Mouse (Mus musculus) C2C12 (cell line): ENCODE measurements around the gene Rab3d. TPM values are rescaled to one million over a fixed set of nuclear protein-coding genes. Genes with fewer than 3 reads are reported as not detected.

Experiments
- H3K27me3 ChIP-seq: one replicate; pipeline ENCODE4 v1.6.1; 2011; ENCODE audit not compliant: control insufficient read depth, insufficient read depth, insufficient read length
- H3K36me3 ChIP-seq: one replicate; pipeline ENCODE4 v1.6.1; 2011; ENCODE audit not compliant: control insufficient read depth, insufficient read depth
- H3K4me3 ChIP-seq: one replicate; pipeline ENCODE4 v1.5.1; 2011; ENCODE audit warnings: mild to moderate bottlenecking, control low read depth; ENCODE audit not compliant: poor library complexity, insufficient read depth, severe bottlenecking
- H3K79me2 ChIP-seq: one replicate; pipeline ENCODE4 v1.6.1; 2011; ENCODE audit not compliant: control insufficient read depth, insufficient read depth
- H3K79me3 ChIP-seq: one replicate; pipeline ENCODE4 v1.6.1; 2011; ENCODE audit warnings: low read depth, control low read depth
- H3ac ChIP-seq: one replicate; pipeline ENCODE3; 2011; ENCODE audit warnings: low read depth; ENCODE audit not compliant: control insufficient read depth, insufficient read length
- CEBPB ChIP-seq: IDR thresholded peaks from one replicate; pipeline ENCODE4 v1.6.1; 2011; ENCODE audit warnings: low read depth, mild to moderate bottlenecking, control low read depth, moderate library complexity
- CTCF ChIP-seq: IDR thresholded peaks from one replicate; pipeline ENCODE4 v1.5.1; 2011; ENCODE audit not compliant: control insufficient read depth, insufficient read depth, insufficient read length
- FOSL1 ChIP-seq: IDR thresholded peaks from one replicate; pipeline ENCODE4 v1.8.0; 2011; ENCODE audit warnings: mild to moderate bottlenecking, low read length; ENCODE audit not compliant: poor library complexity, insufficient read depth, severe bottlenecking
- MAX ChIP-seq: IDR thresholded peaks from one replicate; pipeline ENCODE4 v1.6.1; 2011; ENCODE audit warnings: mild to moderate bottlenecking, control low read depth
- MYOD1 ChIP-seq: IDR thresholded peaks from one replicate; pipeline ENCODE4 v1.6.1; 2011; ENCODE audit warnings: low read depth; ENCODE audit not compliant: control insufficient read depth, insufficient read length
- MYOG ChIP-seq: IDR thresholded peaks from one replicate; pipeline ENCODE4 v1.6.1; 2011; ENCODE audit not compliant: control insufficient read depth, insufficient read length; ENCODE audit errors: extremely low read depth
- USF1 ChIP-seq: IDR thresholded peaks from one replicate; pipeline ENCODE4 v1.6.1; 2011; ENCODE audit warnings: low read depth, mild to moderate bottlenecking, control low read depth, moderate library complexity
- polyA plus RNA-seq: library from polyadenylated mRNA; unstranded; fragments of >200 nt; fragmentation: generic; extraction: Trizol; gene quantifications from one replicate; pipeline ENCODE4 v1.2.1, GENCODE M21; 2012; ENCODE audit warnings: missing spikeins

The Rab3d gene
- polyA plus RNA-seq, 1 experiment, result 12.2 TPM

GRCm38 (mm10) chr9:21955225-21955569, 37.2 kb upstream of the Rab3d start:
- Histone ChIP-seq H3K79me2 (no peaks in the 10 kb centered on the region), H3K79me3 (no peaks in the 10 kb centered on the region), H3ac (peak overlapping the region; percentile 77), H3K27me3 (no peaks in the 10 kb centered on the region), H3K4me3 (peak overlapping the region; percentile 44), H3K36me3 (no peaks in the 10 kb centered on the region)
- no peak for TF ChIP-seq FOSL1
- peak; percentile 57 for TF ChIP-seq USF1
- no peak for TF ChIP-seq MYOD1
- peak; percentile 61 for TF ChIP-seq CTCF
- no peak for TF ChIP-seq MYOG
- peak; percentile 89 for TF ChIP-seq MAX
- no peak for TF ChIP-seq CEBPB

GRCm38 (mm10) chr9:21954635-21955034, 36.6 kb upstream of the Rab3d start:
- Histone ChIP-seq H3ac (no peak overlapping the region), H3K36me3 (no peaks in the 10 kb centered on the region), H3K27me3 (no peaks in the 10 kb centered on the region), H3K79me2 (no peaks in the 10 kb centered on the region), H3K4me3 (no peak overlapping the region), H3K79me3 (no peaks in the 10 kb centered on the region)
- TF ChIP-seq USF1 (no peak), CTCF (no peak), FOSL1 (no peak), CEBPB (no peak), MAX (no peak), MYOG (no peak), MYOD1 (no peak)

GRCm38 (mm10) chr9:21953600-21953999, 35.6 kb upstream of the Rab3d start:
- H3K36me3 ChIP-seq, result no peaks in the 10 kb centered on the region
- H3ac ChIP-seq, result no peak overlapping the region
- TF ChIP-seq FOSL1, result no peak
- no peak for TF ChIP-seq CEBPB
- no peaks in the 10 kb centered on the region for H3K27me3 ChIP-seq
- no peaks in the 10 kb centered on the region for H3K79me3 ChIP-seq
- no peak overlapping the region for H3K4me3 ChIP-seq
- H3K79me2 ChIP-seq, result no peaks in the 10 kb centered on the region

GRCm38 (mm10) chr9:21951977-21952376, 34.0 kb upstream of the Rab3d start:
- H3K36me3 ChIP-seq, result no peaks in the 10 kb centered on the region
- H3K79me2 ChIP-seq, result no peaks in the 10 kb centered on the region
- H3K79me3 ChIP-seq, result no peaks in the 10 kb centered on the region
- no peaks in the 10 kb centered on the region for H3K27me3 ChIP-seq
- no peak for TF ChIP-seq CTCF
- TF ChIP-seq USF1, result no peak
- no peak for TF ChIP-seq FOSL1
- H3ac ChIP-seq, result no peak overlapping the region
- H3K4me3 ChIP-seq, result no peak overlapping the region

- no peaks in the 10 kb centered on the region for H3K27me3 ChIP-seq
- no peaks in the 10 kb centered on the region for H3K79me2 ChIP-seq
- H3K4me3 ChIP-seq, result no peak overlapping the region
- no peak overlapping the region for H3ac ChIP-seq
- H3K36me3 ChIP-seq, result no peaks in the 10 kb centered on the region
- H3K79me3 ChIP-seq, result no peaks in the 10 kb centered on the region
- TF ChIP-seq MAX (peak; percentile 83), MYOG (no peak), FOSL1 (no peak)
These were observed 32.3 kb upstream of the Rab3d start for GRCm38 (mm10) chr9:21950322-21950721.

- no peaks in the 10 kb centered on the region for H3K36me3 ChIP-seq
- H3K79me2 ChIP-seq, result no peaks in the 10 kb centered on the region
- no peak overlapping the region for H3K4me3 ChIP-seq
- TF ChIP-seq MAX (no peak), FOSL1 (no peak), USF1 (no peak), MYOG (no peak), CEBPB (no peak), MYOD1 (no peak), CTCF (no peak)
- no peak overlapping the region for H3ac ChIP-seq
- H3K27me3 ChIP-seq, result no peaks in the 10 kb centered on the region
- H3K79me3 ChIP-seq, result no peaks in the 10 kb centered on the region
These were observed 30.8 kb upstream of the Rab3d start for GRCm38 (mm10) chr9:21948790-21949189.

GRCm38 (mm10) chr9:21948146-21948545, 30.2 kb upstream of the Rab3d start:
- Histone ChIP-seq H3K79me3 (no peaks in the 10 kb centered on the region), H3K27me3 (no peaks in the 10 kb centered on the region), H3ac (no peak overlapping the region), H3K4me3 (no peak overlapping the region), H3K36me3 (no peaks in the 10 kb centered on the region), H3K79me2 (no peaks in the 10 kb centered on the region)
- TF ChIP-seq CEBPB, result no peak
- no peak for TF ChIP-seq USF1
- no peak for TF ChIP-seq CTCF
- no peak for TF ChIP-seq FOSL1
- no peak for TF ChIP-seq MAX
- no peak for TF ChIP-seq MYOD1
- no peak for TF ChIP-seq MYOG
